Mouse (Mus musculus): ENCODE measurements around the gene Nbea. TPM values are rescaled to one million over a fixed set of nuclear protein-coding genes. Genes with fewer than 3 reads are reported as not detected.

Nbea gene
- polyA plus RNA-seq, 1 experiment from 2014 or later = 0.59 TPM

DNA sequence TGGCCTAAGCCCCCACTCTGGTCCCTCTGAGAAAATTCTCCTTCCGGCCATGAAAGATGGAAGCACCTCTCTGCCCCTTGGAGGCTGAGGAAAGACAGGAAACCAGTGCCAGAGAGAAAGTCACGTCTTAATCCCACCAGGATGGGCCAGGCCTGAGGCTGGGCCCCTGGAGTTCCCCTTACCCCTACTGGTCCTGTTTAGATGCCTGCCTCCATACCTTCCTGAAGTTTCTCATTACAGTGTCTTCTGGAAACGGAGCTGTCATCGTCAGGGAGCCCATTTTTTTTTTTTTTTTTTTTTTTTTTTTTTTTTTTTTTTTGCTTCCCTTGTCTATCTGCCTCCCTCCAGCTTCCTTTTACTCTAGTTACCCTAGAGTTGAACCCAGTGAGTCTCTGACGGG, 571.5 kb downstream of the Nbea start:
- no peaks in the 10 kb centered on the region for H3K27me3 ChIP-seq (ENCODE audit: control insufficient read depth, insufficient read depth, low read depth, low read length)
- ATAC-seq (ENCODE audit: low read depth) = no peak
- no peak overlapping the region for H3K4me3 ChIP-seq (ENCODE audit: low read depth, low read length)
- H3K9ac ChIP-seq (ENCODE audit: low read depth, low read length) = no peak overlapping the region
- no peaks in the 10 kb centered on the region for H3K4me1 ChIP-seq (ENCODE audit: control insufficient read depth, low read depth, low read length)
- H3K27ac ChIP-seq (ENCODE audit: low read length) = no peak overlapping the region
- no peaks in the 10 kb centered on the region for H3K9me3 ChIP-seq (replicated peaks; ENCODE audit: control insufficient read depth, low read length)
- WGBS (ENCODE audit: insufficient replicate concordance) = 35% methylated on average over 5 of the region's 5 CpGs
- no peak overlapping the region for H3K4me2 ChIP-seq (ENCODE audit: low read depth, low read length)
- H3K36me3 ChIP-seq (ENCODE audit: control insufficient read depth, insufficient read depth) = no peaks in the 10 kb centered on the region

DNA sequence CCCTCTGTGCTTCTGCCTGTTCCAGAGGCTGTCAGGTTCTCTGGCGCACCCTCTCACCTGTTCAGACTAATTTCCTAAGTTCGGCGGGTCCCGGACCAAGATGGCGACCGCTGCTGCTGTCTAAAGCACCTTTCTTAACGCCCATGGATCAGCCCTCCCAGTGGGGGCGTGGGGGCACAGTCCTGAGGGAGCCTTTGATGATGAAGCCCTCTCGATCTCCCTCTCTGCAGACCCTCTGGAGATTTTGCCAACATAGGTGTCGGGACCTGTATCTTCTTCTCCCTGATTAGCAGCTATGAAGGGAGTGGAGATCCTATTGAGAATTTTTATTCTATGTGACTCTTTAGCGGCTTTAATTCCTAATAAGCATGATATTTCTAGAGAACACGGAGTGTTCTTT, 573.3 kb downstream of the Nbea start:
- Histone ChIP-seq H3K9me3 (replicated peaks; ENCODE audit: control insufficient read depth, low read length) (no peaks in the 10 kb centered on the region), H3K4me3 (ENCODE audit: low read depth, low read length) (no peak overlapping the region), H3K4me2 (ENCODE audit: low read depth, low read length) (no peak overlapping the region), H3K4me1 (ENCODE audit: control insufficient read depth, low read depth, low read length) (no peaks in the 10 kb centered on the region), H3K36me3 (ENCODE audit: control insufficient read depth, insufficient read depth) (no peaks in the 10 kb centered on the region), H3K27me3 (ENCODE audit: control insufficient read depth, insufficient read depth, low read depth, low read length) (no peaks in the 10 kb centered on the region), H3K9ac (ENCODE audit: low read depth, low read length) (no peak overlapping the region), H3K27ac (ENCODE audit: low read length) (no peak overlapping the region)
- 80% methylated on average over 11 of the region's 12 CpGs for WGBS (ENCODE audit: insufficient replicate concordance)
- ATAC-seq (ENCODE audit: low read depth) = no peak

DNA sequence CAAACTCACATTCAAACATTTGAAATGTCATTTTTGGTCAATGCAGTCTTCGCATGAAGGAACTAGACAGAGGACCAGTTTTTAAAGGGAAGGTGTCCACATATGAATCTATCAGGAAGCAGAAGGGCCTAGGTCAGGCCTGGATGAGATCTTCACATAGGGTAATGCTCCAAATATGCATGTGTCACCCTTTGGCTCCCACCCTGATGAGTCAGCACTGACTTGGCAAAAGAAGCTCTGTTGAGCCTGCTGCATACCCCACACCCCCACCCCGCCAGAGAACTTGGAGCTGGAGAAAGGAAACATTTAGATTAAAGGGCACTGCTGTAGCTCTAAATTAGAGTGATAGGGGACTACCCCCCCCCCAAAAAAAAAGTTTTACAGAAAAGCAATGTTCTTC, 583.2 kb downstream of the Nbea start:
- no peak overlapping the region for H3K4me3 ChIP-seq (ENCODE audit: low read depth, low read length)
- no peak for ATAC-seq (ENCODE audit: low read depth)
- H3K36me3 ChIP-seq (ENCODE audit: control insufficient read depth, insufficient read depth) = no peaks in the 10 kb centered on the region
- no peaks in the 10 kb centered on the region for H3K9me3 ChIP-seq (replicated peaks; ENCODE audit: control insufficient read depth, low read length)
- no peaks in the 10 kb centered on the region for H3K4me1 ChIP-seq (ENCODE audit: control insufficient read depth, low read depth, low read length)
- 48% methylated on average over 2 of the region's 2 CpGs for WGBS (ENCODE audit: insufficient replicate concordance)
- H3K27me3 ChIP-seq (ENCODE audit: control insufficient read depth, insufficient read depth, low read depth, low read length) = no peaks in the 10 kb centered on the region
- no peak overlapping the region for H3K4me2 ChIP-seq (ENCODE audit: low read depth, low read length)
- H3K9ac ChIP-seq (ENCODE audit: low read depth, low read length) = no peak overlapping the region
- no peak overlapping the region for H3K27ac ChIP-seq (ENCODE audit: low read length)

DNA sequence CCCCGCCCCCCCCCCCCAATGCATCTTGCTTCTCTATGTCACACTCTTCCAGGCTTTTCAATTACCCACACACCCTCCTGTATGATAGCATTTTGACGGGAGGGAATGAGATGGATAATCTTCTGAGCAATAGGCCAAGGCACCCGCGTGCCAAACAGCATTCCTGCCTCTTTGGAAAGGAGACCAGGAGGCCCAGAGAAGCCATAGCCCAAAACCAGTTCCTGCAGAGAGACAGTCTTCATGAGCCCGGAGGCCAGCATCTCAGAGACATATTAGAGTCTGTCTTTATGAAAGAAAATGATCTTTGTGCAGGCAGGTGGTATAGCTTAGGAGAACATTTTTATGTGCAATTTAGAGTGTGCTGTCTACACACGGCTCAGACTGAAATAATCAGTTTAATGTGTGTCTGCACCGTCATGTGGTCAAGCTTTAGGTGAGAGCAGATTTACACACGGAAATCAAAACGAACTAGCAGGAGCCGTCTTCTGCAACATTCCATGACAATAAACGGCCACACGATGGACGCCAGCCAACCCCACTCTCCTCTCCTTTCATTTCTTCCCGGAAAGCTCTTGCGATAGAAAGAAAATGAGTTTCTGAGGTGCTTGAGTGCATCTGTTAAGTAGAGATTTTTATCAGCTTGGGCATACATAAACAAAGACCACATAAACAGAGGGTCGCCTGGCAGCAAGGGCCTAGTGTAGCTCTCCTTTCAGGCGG, 584.0 kb downstream of the Nbea start:
- Histone ChIP-seq H3K27me3 (ENCODE audit: control insufficient read depth, insufficient read depth, low read depth, low read length) (no peaks in the 10 kb centered on the region), H3K9ac (ENCODE audit: low read depth, low read length) (no peak overlapping the region), H3K27ac (ENCODE audit: low read length) (no peak overlapping the region), H3K36me3 (ENCODE audit: control insufficient read depth, insufficient read depth) (no peaks in the 10 kb centered on the region), H3K4me1 (ENCODE audit: control insufficient read depth, low read depth, low read length) (no peaks in the 10 kb centered on the region), H3K9me3 (replicated peaks; ENCODE audit: control insufficient read depth, low read length) (no peaks in the 10 kb centered on the region), H3K4me3 (ENCODE audit: low read depth, low read length) (no peak overlapping the region), H3K4me2 (ENCODE audit: low read depth, low read length) (no peak overlapping the region)
- ATAC-seq (ENCODE audit: low read depth) = no peak
- WGBS (ENCODE audit: insufficient replicate concordance) = 57% methylated on average over 17 of the region's 17 CpGs

DNA sequence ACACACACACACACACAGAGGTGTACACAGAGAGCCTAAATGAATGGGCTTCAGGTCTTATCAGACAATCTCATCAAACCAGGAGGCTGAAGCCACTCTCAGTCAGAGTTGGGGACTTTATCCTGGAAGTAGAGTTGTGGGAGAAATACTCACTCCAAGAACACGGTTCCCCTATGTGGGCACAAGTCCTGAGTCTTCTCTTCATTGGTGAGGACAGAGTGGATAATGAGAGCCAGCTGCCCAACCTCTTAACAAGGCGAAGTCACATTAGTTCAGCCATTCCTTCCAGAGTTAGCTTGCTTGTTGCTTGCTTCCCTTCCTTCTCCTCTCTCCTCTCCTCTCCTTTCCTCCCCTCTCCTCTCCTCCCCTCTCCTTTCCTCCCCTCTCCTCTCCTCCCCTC, 584.8 kb downstream of the Nbea start:
- H3K36me3 ChIP-seq (ENCODE audit: control insufficient read depth, insufficient read depth) = no peaks in the 10 kb centered on the region
- H3K4me3 ChIP-seq (ENCODE audit: low read depth, low read length) = no peak overlapping the region
- H3K27ac ChIP-seq (ENCODE audit: low read length) = no peak overlapping the region
- H3K27me3 ChIP-seq (ENCODE audit: control insufficient read depth, insufficient read depth, low read depth, low read length) = no peaks in the 10 kb centered on the region
- H3K9ac ChIP-seq (ENCODE audit: low read depth, low read length) = no peak overlapping the region
- no peaks in the 10 kb centered on the region for H3K4me1 ChIP-seq (ENCODE audit: control insufficient read depth, low read depth, low read length)
- no peak overlapping the region for H3K4me2 ChIP-seq (ENCODE audit: low read depth, low read length)
- ATAC-seq (ENCODE audit: low read depth) = no peak
- no peaks in the 10 kb centered on the region for H3K9me3 ChIP-seq (replicated peaks; ENCODE audit: control insufficient read depth, low read length)
- 54% methylated on average over 2 of the region's 2 CpGs for WGBS (ENCODE audit: insufficient replicate concordance)

DNA sequence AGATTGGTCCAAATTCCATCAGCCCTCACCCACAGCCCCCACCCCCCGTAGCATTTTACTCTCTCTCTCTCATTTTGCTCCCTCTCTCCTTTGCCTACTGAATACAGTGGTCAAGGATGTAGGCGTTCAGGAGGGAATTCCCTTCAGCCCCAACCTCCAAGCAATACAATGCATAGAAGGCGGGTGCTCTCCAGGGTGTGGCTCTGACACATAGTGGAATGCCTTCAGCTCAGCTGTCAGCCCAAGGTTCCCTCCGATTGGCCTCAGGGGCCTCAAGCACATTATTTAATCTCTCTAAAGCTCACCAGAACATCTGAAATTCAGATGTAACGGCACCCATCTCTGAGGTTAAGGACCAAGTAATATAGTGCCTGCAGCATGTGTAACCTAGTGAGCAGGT, 590.2 kb downstream of the Nbea start:
- Histone ChIP-seq H3K36me3 (ENCODE audit: control insufficient read depth, insufficient read depth) (no peaks in the 10 kb centered on the region), H3K9me3 (replicated peaks; ENCODE audit: control insufficient read depth, low read length) (no peaks in the 10 kb centered on the region), H3K4me3 (ENCODE audit: low read depth, low read length) (no peak overlapping the region), H3K4me1 (ENCODE audit: control insufficient read depth, low read depth, low read length) (no peaks in the 10 kb centered on the region), H3K27me3 (ENCODE audit: control insufficient read depth, insufficient read depth, low read depth, low read length) (no peaks in the 10 kb centered on the region), H3K4me2 (ENCODE audit: low read depth, low read length) (no peak overlapping the region), H3K9ac (ENCODE audit: low read depth, low read length) (no peak overlapping the region), H3K27ac (ENCODE audit: low read length) (no peak overlapping the region)
- WGBS (ENCODE audit: insufficient replicate concordance) = 67% methylated on average over 5 of the region's 5 CpGs
- ATAC-seq (ENCODE audit: low read depth) = no peak

DNA sequence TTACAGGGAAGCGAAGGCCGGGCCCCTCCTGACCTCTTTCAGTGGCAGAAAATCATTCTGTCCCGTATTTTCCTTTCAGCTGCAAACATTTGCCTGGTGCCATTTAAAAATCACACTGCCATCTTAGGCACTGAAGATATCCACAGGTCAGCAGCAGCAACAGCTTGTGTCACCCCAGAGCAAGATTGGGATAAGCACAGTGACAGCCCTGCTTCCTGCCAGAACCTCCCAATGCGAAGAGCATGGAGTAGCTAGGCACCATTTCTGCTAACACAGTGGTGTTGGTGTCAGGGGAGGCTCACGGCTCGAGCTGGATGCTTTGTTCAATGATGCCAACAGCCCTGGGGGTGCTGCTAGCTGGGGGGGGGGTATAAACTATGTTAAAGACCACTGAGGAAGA, 592.8 kb downstream of the Nbea start:
- Histone ChIP-seq H3K4me2 (ENCODE audit: low read depth, low read length) (no peak overlapping the region), H3K9ac (ENCODE audit: low read depth, low read length) (no peak overlapping the region), H3K27me3 (ENCODE audit: control insufficient read depth, insufficient read depth, low read depth, low read length) (no peaks in the 10 kb centered on the region), H3K9me3 (replicated peaks; ENCODE audit: control insufficient read depth, low read length) (no peaks in the 10 kb centered on the region), H3K27ac (ENCODE audit: low read length) (no peak overlapping the region), H3K36me3 (ENCODE audit: control insufficient read depth, insufficient read depth) (no peaks in the 10 kb centered on the region), H3K4me1 (ENCODE audit: control insufficient read depth, low read depth, low read length) (no peaks in the 10 kb centered on the region), H3K4me3 (ENCODE audit: low read depth, low read length) (no peak overlapping the region)
- 47% methylated on average over 6 of the region's 6 CpGs for WGBS (ENCODE audit: insufficient replicate concordance)
- ATAC-seq (ENCODE audit: low read depth) = no peak

DNA sequence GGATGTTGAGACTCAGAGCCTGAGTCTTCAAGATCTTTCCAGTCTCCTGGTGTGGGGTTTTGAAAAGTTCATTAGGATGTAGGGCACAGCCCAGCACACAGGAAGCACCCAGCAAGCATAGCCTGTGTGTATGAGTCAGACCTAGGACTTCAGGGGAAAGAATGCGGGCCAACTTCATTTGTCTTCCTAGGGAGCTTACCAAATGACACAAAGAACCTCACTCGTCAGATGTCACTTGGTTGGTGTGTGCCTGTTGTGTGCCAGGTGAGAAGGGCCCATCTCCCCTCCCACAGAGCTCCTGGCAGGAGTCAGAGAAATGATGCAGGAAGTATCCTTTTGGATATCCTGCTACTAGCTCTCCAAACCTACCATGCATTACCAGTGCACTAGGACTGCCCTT, 593.2 kb downstream of the Nbea start:
- WGBS (ENCODE audit: insufficient replicate concordance) = 43% methylated on average over 2 of the region's 2 CpGs
- no peaks in the 10 kb centered on the region for H3K4me1 ChIP-seq (ENCODE audit: control insufficient read depth, low read depth, low read length)
- H3K36me3 ChIP-seq (ENCODE audit: control insufficient read depth, insufficient read depth) = no peaks in the 10 kb centered on the region
- no peaks in the 10 kb centered on the region for H3K27me3 ChIP-seq (ENCODE audit: control insufficient read depth, insufficient read depth, low read depth, low read length)
- H3K9ac ChIP-seq (ENCODE audit: low read depth, low read length) = no peak overlapping the region
- no peak overlapping the region for H3K27ac ChIP-seq (ENCODE audit: low read length)
- no peak for ATAC-seq (ENCODE audit: low read depth)
- no peaks in the 10 kb centered on the region for H3K9me3 ChIP-seq (replicated peaks; ENCODE audit: control insufficient read depth, low read length)
- no peak overlapping the region for H3K4me3 ChIP-seq (ENCODE audit: low read depth, low read length)
- H3K4me2 ChIP-seq (ENCODE audit: low read depth, low read length) = no peak overlapping the region

DNA sequence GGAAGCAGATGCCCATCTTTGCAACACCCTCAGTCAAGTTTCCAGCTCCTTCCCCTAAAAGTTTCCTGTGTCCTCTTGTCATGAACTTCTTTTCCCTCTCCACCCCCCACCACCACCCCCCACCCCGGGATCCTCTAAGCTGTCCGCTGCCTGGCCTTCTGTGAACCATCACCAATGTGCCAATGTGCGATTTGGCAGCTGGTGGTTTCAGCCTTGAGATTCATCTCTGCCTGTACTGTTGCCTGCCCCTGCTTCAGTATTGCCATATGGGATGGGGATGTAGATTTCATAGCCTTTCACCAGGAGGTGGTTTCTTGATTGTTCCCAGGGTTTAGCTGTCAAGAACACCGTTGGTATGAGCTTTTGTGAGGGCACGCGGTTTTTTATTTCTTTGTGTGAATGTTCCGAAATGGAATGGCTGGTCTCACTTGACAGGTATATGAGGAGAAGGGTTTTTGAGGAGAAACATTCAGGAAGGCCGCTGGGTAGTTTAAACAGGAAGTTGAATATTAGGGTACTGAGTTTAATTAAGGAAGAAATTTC, 594.0 kb downstream of the Nbea start:
- no peaks in the 10 kb centered on the region for H3K9me3 ChIP-seq (replicated peaks; ENCODE audit: control insufficient read depth, low read length)
- H3K36me3 ChIP-seq (ENCODE audit: control insufficient read depth, insufficient read depth) = no peaks in the 10 kb centered on the region
- no peak overlapping the region for H3K9ac ChIP-seq (ENCODE audit: low read depth, low read length)
- no peak overlapping the region for H3K27ac ChIP-seq (ENCODE audit: low read length)
- H3K4me3 ChIP-seq (ENCODE audit: low read depth, low read length) = no peak overlapping the region
- WGBS (ENCODE audit: insufficient replicate concordance) = 65% methylated on average over 8 of the region's 8 CpGs
- no peaks in the 10 kb centered on the region for H3K4me1 ChIP-seq (ENCODE audit: control insufficient read depth, low read depth, low read length)
- ATAC-seq (ENCODE audit: low read depth) = no peak
- H3K27me3 ChIP-seq (ENCODE audit: control insufficient read depth, insufficient read depth, low read depth, low read length) = no peaks in the 10 kb centered on the region
- no peak overlapping the region for H3K4me2 ChIP-seq (ENCODE audit: low read depth, low read length)

Data from liver, embryonic 16.5 days (tissue).